Mouse (Mus musculus): Measurements from ENCODE around the gene Lingo2. TPM values are rescaled to one million over a fixed set of nuclear protein-coding genes. Genes with fewer than 3 reads are reported as not detected.

Lingo2 gene
- total RNA-seq, 2 experiments from 2014 or later: not detected

- ATAC-seq (replicated peaks; ENCODE audit: low FRiP score, poor library complexity, severe bottlenecking): no peak
These were observed 1053.6 kb downstream of the Lingo2 start for GRCm38 (mm10) chr4:35897769-35898564.

GRCm38 (mm10) chr4:35885591-35886542 is 1065.7 kb downstream of the Lingo2 start:
- ATAC-seq (replicated peaks; ENCODE audit: low FRiP score, poor library complexity, severe bottlenecking): no peak

GRCm38 (mm10) chr4:35884946-35885460 is 1066.5 kb downstream of the Lingo2 start:
- no peak for ATAC-seq (replicated peaks; ENCODE audit: low FRiP score, poor library complexity, severe bottlenecking)

- ATAC-seq (replicated peaks; ENCODE audit: low FRiP score, poor library complexity, severe bottlenecking): no peak
These were observed 1105.0 kb downstream of the Lingo2 start for GRCm38 (mm10) chr4:35846518-35846917.

- no peak for ATAC-seq (replicated peaks; ENCODE audit: low FRiP score, poor library complexity, severe bottlenecking)
These were observed 1106.4 kb downstream of the Lingo2 start for GRCm38 (mm10) chr4:35845140-35845539.

GRCm38 (mm10) chr4:35844518-35844917 is 1107.0 kb downstream of the Lingo2 start:
- ATAC-seq (replicated peaks; ENCODE audit: low FRiP score, poor library complexity, severe bottlenecking): no peak

- ATAC-seq (replicated peaks; ENCODE audit: low FRiP score, poor library complexity, severe bottlenecking): no peak
These were observed 1128.2 kb downstream of the Lingo2 start for GRCm38 (mm10) chr4:35823322-35823870.

GRCm38 (mm10) chr4:35820701-35821100 is 1130.8 kb downstream of the Lingo2 start:
- ATAC-seq (replicated peaks; ENCODE audit: low FRiP score, poor library complexity, severe bottlenecking): no peak

- no peak for ATAC-seq (replicated peaks; ENCODE audit: low FRiP score, poor library complexity, severe bottlenecking)
These were observed 1136.8 kb downstream of the Lingo2 start for GRCm38 (mm10) chr4:35814698-35815097.

GRCm38 (mm10) chr4:35807497-35808210 is 1143.9 kb downstream of the Lingo2 start:
- no peak for ATAC-seq (replicated peaks; ENCODE audit: low FRiP score, poor library complexity, severe bottlenecking)

GRCm38 (mm10) chr4:35806881-35807464 is 1144.6 kb downstream of the Lingo2 start:
- ATAC-seq (replicated peaks; ENCODE audit: low FRiP score, poor library complexity, severe bottlenecking): no peak

- no peak for ATAC-seq (replicated peaks; ENCODE audit: low FRiP score, poor library complexity, severe bottlenecking)
These were observed 1167.2 kb downstream of the Lingo2 start for GRCm38 (mm10) chr4:35784255-35784921.

- ATAC-seq (replicated peaks; ENCODE audit: low FRiP score, poor library complexity, severe bottlenecking): no peak
These were observed 1180.7 kb downstream of the Lingo2 start for GRCm38 (mm10) chr4:35770810-35771209.

- no peak for ATAC-seq (replicated peaks; ENCODE audit: low FRiP score, poor library complexity, severe bottlenecking)
These were observed 1184.6 kb downstream of the Lingo2 start for GRCm38 (mm10) chr4:35766905-35767304.

GRCm38 (mm10) chr4:35761181-35761580 is 1190.4 kb downstream of the Lingo2 start:
- no peak for ATAC-seq (replicated peaks; ENCODE audit: low FRiP score, poor library complexity, severe bottlenecking)

- ATAC-seq (replicated peaks; ENCODE audit: low FRiP score, poor library complexity, severe bottlenecking): no peak
These were observed 1199.3 kb downstream of the Lingo2 start for GRCm38 (mm10) chr4:35752121-35752860.

GRCm38 (mm10) chr4:35746693-35747092 is 1204.9 kb downstream of the Lingo2 start:
- ATAC-seq (replicated peaks; ENCODE audit: low FRiP score, poor library complexity, severe bottlenecking): no peak

- no peak for ATAC-seq (replicated peaks; ENCODE audit: low FRiP score, poor library complexity, severe bottlenecking)
These were observed 1226.8 kb downstream of the Lingo2 start for GRCm38 (mm10) chr4:35724774-35725173.

Data from erythroid progenitor cell, adult 5-6 weeks (primary cell).